Comparison of ENCODE assay signal across 22 mouse cellular contexts in the genomic region with DNA sequence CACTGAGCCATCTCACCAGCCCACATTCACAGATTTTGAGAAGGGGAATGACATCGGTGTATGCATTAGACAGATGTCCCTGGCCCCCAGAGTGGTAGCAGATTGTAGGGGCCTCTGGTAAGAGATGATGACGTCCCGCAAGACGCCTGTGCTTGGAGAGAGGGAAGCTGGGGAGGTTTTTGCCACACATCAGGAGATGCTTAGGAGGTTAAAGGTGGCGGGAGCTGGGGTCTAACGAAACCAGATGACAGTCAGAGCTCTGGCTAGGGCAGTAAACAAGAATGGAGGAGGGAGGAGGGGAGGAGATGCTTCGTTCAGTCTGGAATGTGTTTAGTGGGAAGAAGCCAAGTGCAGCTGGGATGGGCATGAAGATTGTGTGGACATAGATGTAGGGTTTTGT. TPM values are rescaled to one million over a fixed set of nuclear protein-coding genes. Genes with fewer than 3 reads are reported as not detected.
DNase-seq lines count a peak whose midpoint lies in the region; ATAC-seq lines count a peak whose summit lies in the region.
"Had no signal": no experiment of that assay in that cellular context is flagged by ENCODE, and none has a peak within 500 bp of the region (broad histone marks: within the 10 kb centered on the region; RNA-seq: fewer than 3 reads in every experiment).

No protein-coding gene starts in this region.

- no peaks in the 10 kb centered on the region for H3K9me3 ChIP-seq in hindbrain, embryonic 11.5 days (ENCODE audit: control insufficient read depth, low read length)
- no peaks in the 10 kb centered on the region for H3K9me3 ChIP-seq in hindbrain, embryonic 14.5 days (ENCODE audit: control insufficient read depth, low read length)
- H3K9me3 ChIP-seq in embryonic facial prominence, embryonic 10.5 days = 0 out of 2 replicates have a peak, but pooled peaks cover 3% of the 10 kb centered on the region
- H3K9me3 ChIP-seq in limb, embryonic 10.5 days (replicated peaks) = no peaks in the 10 kb centered on the region
- no peaks in the 10 kb centered on the region for H3K9me3 ChIP-seq in liver, embryonic 12.5 days (replicated peaks)
- H3K9me3 ChIP-seq: embryonic facial prominence, embryonic 15.5 days; forebrain, embryonic 10.5 days; heart, embryonic 10.5 days had no signal

- no peak overlapping the region for H3K27ac ChIP-seq in hindbrain, embryonic 11.5 days (ENCODE audit: low read depth, low read length)
- H3K27ac ChIP-seq in hindbrain, embryonic 14.5 days = no peak overlapping the region
- H3K27ac ChIP-seq in embryonic facial prominence, embryonic 10.5 days (replicated peaks) = no peak overlapping the region
- H3K27ac ChIP-seq in limb, embryonic 10.5 days = no peak overlapping the region
- H3K27ac ChIP-seq in liver, embryonic 12.5 days = no peak overlapping the region
- H3K27ac ChIP-seq: embryonic facial prominence, embryonic 15.5 days; forebrain, embryonic 10.5 days; heart, embryonic 10.5 days; hindbrain, postnatal 0 days had no signal

- H3K36me3 ChIP-seq in hindbrain, embryonic 11.5 days (ENCODE audit: control insufficient read depth, insufficient read depth, low read length) = no peaks in the 10 kb centered on the region
- H3K36me3 ChIP-seq in hindbrain, embryonic 14.5 days (replicated peaks; ENCODE audit: control insufficient read depth, insufficient read depth) = 0 out of 2 replicates have a peak, but pooled peaks cover 4% of the 10 kb centered on the region
- H3K36me3 ChIP-seq in embryonic facial prominence, embryonic 10.5 days (replicated peaks) = peaks cover 33% of the 10 kb centered on the region
- peaks cover 35% of the 10 kb centered on the region for H3K36me3 ChIP-seq in limb, embryonic 10.5 days
- peaks cover 13% of the 10 kb centered on the region for H3K36me3 ChIP-seq in liver, embryonic 12.5 days

- H3K9ac ChIP-seq in hindbrain, embryonic 11.5 days (ENCODE audit: low read depth, low read length) = no peak overlapping the region
- H3K9ac ChIP-seq in hindbrain, embryonic 14.5 days = no peak overlapping the region
- H3K9ac ChIP-seq in liver, embryonic 12.5 days = no peak overlapping the region
- H3K9ac ChIP-seq: embryonic facial prominence, embryonic 15.5 days had no signal

- no peaks in the 10 kb centered on the region for H3K27me3 ChIP-seq in hindbrain, embryonic 11.5 days (ENCODE audit: control insufficient read depth, insufficient read depth, low read length)
- no peaks in the 10 kb centered on the region for H3K27me3 ChIP-seq in hindbrain, embryonic 14.5 days (ENCODE audit: control insufficient read depth, insufficient read depth, low read length)
- H3K27me3 ChIP-seq in embryonic facial prominence, embryonic 10.5 days (replicated peaks; ENCODE audit: low read depth, poor library complexity, severe bottlenecking) = no peaks in the 10 kb centered on the region
- H3K27me3 ChIP-seq in limb, embryonic 10.5 days (ENCODE audit: low read depth, poor library complexity, severe bottlenecking) = no peaks in the 10 kb centered on the region
- H3K27me3 ChIP-seq in liver, embryonic 12.5 days (replicated peaks) = no peaks in the 10 kb centered on the region
- H3K27me3 ChIP-seq: CH12.LX; embryonic facial prominence, embryonic 15.5 days; Patski had no signal

- H3K4me3 ChIP-seq in hindbrain, embryonic 11.5 days (ENCODE audit: low read depth, low read length) = no peak overlapping the region
- H3K4me3 ChIP-seq in hindbrain, embryonic 14.5 days (replicated peaks; ENCODE audit: low read length) = no peak overlapping the region
- H3K4me3 ChIP-seq in embryonic facial prominence, embryonic 10.5 days = no peak overlapping the region
- H3K4me3 ChIP-seq in limb, embryonic 10.5 days = no peak overlapping the region
- H3K4me3 ChIP-seq in liver, embryonic 12.5 days = no peak overlapping the region
- H3K4me3 ChIP-seq: embryonic facial prominence, embryonic 15.5 days; erythroblast, embryonic 14.5 days; forebrain, embryonic 10.5 days; heart, embryonic 10.5 days had no signal

- DNase-seq in hindbrain, embryonic 11.5 days (ENCODE audit: low spot score) = peak; percentile 13
- DNase-seq in hindbrain, embryonic 14.5 days (ENCODE audit: low spot score) = no peak
- DNase-seq in embryonic facial prominence, embryonic 10.5 days (ENCODE audit: low spot score) = peak; percentile 79
- DNase-seq in limb, embryonic 10.5 days (ENCODE audit: low spot score) = peak; percentile 51
- DNase-seq in spleen, adult 18-20 months = no peak
- DNase-seq: adrenal gland, postnatal 14 days; cerebellum, adult 11-12 months; cerebellum, adult 9-10 months; cerebellum, postnatal 25 days; gastrocnemius, postnatal 10 days; heart, adult 18-20 months; heart, postnatal 10 days had no signal

- no peaks in the 10 kb centered on the region for H3K4me1 ChIP-seq in hindbrain, embryonic 11.5 days (replicated peaks; ENCODE audit: control insufficient read depth, insufficient read depth, low read length)
- H3K4me1 ChIP-seq in hindbrain, embryonic 14.5 days (replicated peaks; ENCODE audit: control insufficient read depth, insufficient read depth, low read length) = no peaks in the 10 kb centered on the region
- 0 out of 2 replicates have a peak, but pooled peaks cover 14% of the 10 kb centered on the region for H3K4me1 ChIP-seq in embryonic facial prominence, embryonic 10.5 days
- peaks cover 30% of the 10 kb centered on the region for H3K4me1 ChIP-seq in limb, embryonic 10.5 days
- peaks cover 51% of the 10 kb centered on the region for H3K4me1 ChIP-seq in liver, embryonic 12.5 days

- no peak for ATAC-seq in hindbrain, embryonic 11.5 days (ENCODE audit: low FRiP score)
- no peak for ATAC-seq in hindbrain, embryonic 14.5 days (ENCODE audit: low FRiP score)
- no peak for ATAC-seq in liver, embryonic 12.5 days
- ATAC-seq: activated CD4-positive, CD25-positive, alpha-beta regulatory T cell, adult 4 months; forebrain, embryonic 14.5 days; hindbrain, postnatal 0 days; Patski had no signal

- 80% methylated on average over 7 of the region's 7 CpGs for WGBS in hindbrain, embryonic 11.5 days
- WGBS in hindbrain, embryonic 14.5 days = 90% methylated on average over 7 of the region's 7 CpGs
- 62% methylated on average over 7 of the region's 7 CpGs for WGBS in embryonic facial prominence, embryonic 10.5 days
- WGBS in limb, embryonic 10.5 days = 49% methylated on average over 7 of the region's 7 CpGs
- 84% methylated on average over 7 of the region's 7 CpGs for WGBS in liver, embryonic 12.5 days (ENCODE audit: insufficient replicate concordance)

- no peak overlapping the region for H3K4me2 ChIP-seq in hindbrain, embryonic 11.5 days (replicated peaks; ENCODE audit: low read depth, low read length)
- no peak overlapping the region for H3K4me2 ChIP-seq in hindbrain, embryonic 14.5 days (replicated peaks)
- H3K4me2 ChIP-seq in liver, embryonic 12.5 days = no peak overlapping the region
- H3K4me2 ChIP-seq: embryonic facial prominence, embryonic 15.5 days had no signal

RNA-seq across cellular contexts. Expression of a gene that starts 16.1 kb away (rescaled TPM):
- 130 and 145 TPM in 2 replicates for polyA plus RNA-seq in hindbrain, embryonic 11.5 days (2014; fragmentation: Nextera tagmentation; extraction: Ambion mirVana)
- 117 and 135 TPM in 2 replicates for polyA plus RNA-seq in hindbrain, embryonic 14.5 days (2014; fragmentation: Nextera tagmentation; extraction: Ambion mirVana)
- 161 and 173 TPM in 2 replicates for polyA plus RNA-seq in embryonic facial prominence, embryonic 10.5 days (2016; fragmentation: Nextera tagmentation; extraction: Ambion mirVana)
- 150 and 166 TPM in 2 replicates for polyA plus RNA-seq in limb, embryonic 10.5 days (2016; fragmentation: Nextera tagmentation; extraction: Ambion mirVana)
- 113 and 121 TPM in 2 replicates for polyA plus RNA-seq in liver, embryonic 12.5 days (2016; fragmentation: Nextera tagmentation; extraction: Ambion mirVana)

RNA-seq across cellular contexts. Expression of a gene that starts 16.5 kb away (rescaled TPM):
- polyA plus RNA-seq in hindbrain, embryonic 11.5 days (2014; fragmentation: Nextera tagmentation; extraction: Ambion mirVana) = 36.8 and 52.6 TPM in 2 replicates
- polyA plus RNA-seq in hindbrain, embryonic 14.5 days (2014; fragmentation: Nextera tagmentation; extraction: Ambion mirVana) = 58.9 and 62.7 TPM in 2 replicates
- polyA plus RNA-seq in embryonic facial prominence, embryonic 10.5 days (2016; fragmentation: Nextera tagmentation; extraction: Ambion mirVana) = 50.3 and 52.0 TPM in 2 replicates
- 51.7 and 57.5 TPM in 2 replicates for polyA plus RNA-seq in limb, embryonic 10.5 days (2016; fragmentation: Nextera tagmentation; extraction: Ambion mirVana)
- 9.8 and 10.0 TPM in 2 replicates for polyA plus RNA-seq in liver, embryonic 12.5 days (2016; fragmentation: Nextera tagmentation; extraction: Ambion mirVana)

RNA-seq across cellular contexts. Expression of a gene that starts 40.8 kb away (rescaled TPM):
- polyA plus RNA-seq in hindbrain, embryonic 11.5 days (2014; fragmentation: Nextera tagmentation; extraction: Ambion mirVana) = 12.0 and 12.4 TPM in 2 replicates
- 16.8 and 18.7 TPM in 2 replicates for polyA plus RNA-seq in hindbrain, embryonic 14.5 days (2014; fragmentation: Nextera tagmentation; extraction: Ambion mirVana)
- 15.9 and 16.0 TPM in 2 replicates for polyA plus RNA-seq in embryonic facial prominence, embryonic 10.5 days (2016; fragmentation: Nextera tagmentation; extraction: Ambion mirVana)
- 13.4 and 16.5 TPM in 2 replicates for polyA plus RNA-seq in limb, embryonic 10.5 days (2016; fragmentation: Nextera tagmentation; extraction: Ambion mirVana)
- 8.4 and 9.5 TPM in 2 replicates for polyA plus RNA-seq in liver, embryonic 12.5 days (2016; fragmentation: Nextera tagmentation; extraction: Ambion mirVana)

Comparison
In these comparisons a context has a peak if more than half of its experiments do, and no peak if none do; other contexts are left out.
1. DNase-seq: peak in hindbrain, embryonic 11.5 days (single experiment), embryonic facial prominence, embryonic 10.5 days (single experiment) and limb, embryonic 10.5 days (single experiment); none in hindbrain, embryonic 14.5 days (single experiment) and spleen, adult 18-20 months (0 of 2).